Mouse (Mus musculus): ENCODE results near the gene Ccr1.

DNA sequence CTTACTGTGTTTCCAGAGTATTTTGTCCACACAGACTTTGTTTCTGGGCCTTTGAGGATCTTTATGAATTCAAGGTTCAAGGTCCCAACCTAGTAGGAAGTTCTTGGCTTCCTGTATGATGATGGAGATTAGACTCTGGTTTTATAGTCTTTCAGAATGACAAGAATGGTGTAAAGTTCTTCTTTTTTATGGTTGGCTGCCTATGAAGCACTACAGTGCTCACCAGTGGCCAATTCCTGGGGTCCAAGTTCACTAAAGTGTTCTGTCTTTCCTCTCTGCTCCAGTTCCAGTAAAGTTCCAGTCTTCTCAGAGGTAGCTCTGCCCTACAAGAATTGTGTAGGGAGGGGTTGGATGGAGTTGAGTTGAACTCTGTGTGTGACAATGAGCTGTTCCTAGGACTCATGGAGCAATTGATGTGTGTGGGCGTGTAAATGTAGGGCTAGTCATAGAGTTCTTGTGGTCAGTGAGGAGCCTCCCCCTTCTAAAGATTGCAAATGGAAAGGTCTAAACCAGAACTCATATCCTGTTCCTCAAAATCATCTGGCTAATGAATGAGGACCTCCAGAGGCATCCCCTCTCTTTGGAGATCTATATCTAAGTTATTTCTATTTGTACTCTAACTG lies at the start of gene Ccr1:
- TF ChIP-seq CTCF (IDR thresholded peaks at IDR 0.05; ENCODE audit: extremely low read depth, insufficient read length, insufficient replicate concordance, low read depth, low read length) (no peak), POLR2A (IDR thresholded peaks at IDR 0.05; ENCODE audit: low read depth, low read length) (no peak)
